Mouse (Mus musculus) lung, embryonic 14.5 days (tissue): ENCODE data around the gene Nfat5. TPM values are rescaled to one million over a fixed set of nuclear protein-coding genes. Genes with fewer than 3 reads are reported as not detected.

Experiments
- ATAC-seq: fragments of 200-750 bp; cut with Nextera tagmentation; 2 replicates; pipeline ENCODE4 v1.8.0; 2017; ENCODE audit warnings: mild to moderate bottlenecking, moderate TSS enrichment, moderate library complexity; ENCODE audit not compliant: insufficient read depth
- DNase-seq: peaks from one replicate; pipeline ENCODE4 v3.0.0-alpha.2; 2015
- H3K27ac ChIP-seq: fragments of 300-500 bp; sonication (generic); 2 replicates; pipeline ENCODE4 v1.5.1; 2014; ENCODE audit warnings: low read depth, mild to moderate bottlenecking, moderate library complexity
- H3K27me3 ChIP-seq: fragments of 300-500 bp; sonication (generic); 2 replicates; pipeline ENCODE4 v1.6.1; 2014; ENCODE audit warnings: low read length, control low read depth; ENCODE audit not compliant: insufficient read depth
- H3K36me3 ChIP-seq: fragments of 300-500 bp; sonication (generic); 2 replicates; pipeline ENCODE4 v1.6.1; 2014; ENCODE audit warnings: control low read depth; ENCODE audit not compliant: insufficient read depth
- H3K4me1 ChIP-seq: fragments of 300-500 bp; sonication (generic); 2 replicates; pipeline ENCODE4 v1.6.1; 2014; ENCODE audit warnings: antibody characterized with exemption, control low read depth; ENCODE audit not compliant: insufficient read depth
- H3K4me2 ChIP-seq: fragments of 300-500 bp; sonication (generic); 2 replicates; pipeline ENCODE4 v1.6.1; 2014; ENCODE audit warnings: mild to moderate bottlenecking
- H3K4me3 ChIP-seq: fragments of 300-500 bp; sonication (generic); 2 replicates; pipeline ENCODE4 v1.5.1; 2014; ENCODE audit warnings: low read depth, low read length
- H3K9ac ChIP-seq: fragments of 300-500 bp; sonication (generic); 2 replicates; pipeline ENCODE4 v1.6.1; 2014
- H3K9me3 ChIP-seq: fragments of 300-500 bp; sonication (generic); 2 replicates; pipeline ENCODE4 v1.6.1; 2016; ENCODE audit warnings: low read depth, low read length, control low read depth
- CTCF ChIP-seq: IDR thresholded peaks from 2 replicates; pipeline ENCODE4 v1.5.1; 2016; ENCODE audit warnings: antibody characterized with exemption, low read depth
- WGBS: fragments of 180-500 bp; shearing (Covaris S2); extraction: QIAGEN DNeasy Blood & Tissue Kit; methylation state at CpG from one replicate; pipeline ENCODE4 v1.1.7; 2014; 5-methylcytosine and 5-hydroxymethylcytosine counted together
- polyA plus RNA-seq: library from polyadenylated mRNA; unstranded; fragments of >200 nt; fragmentation: Nextera tagmentation; extraction: Ambion mirVana; gene quantifications from 2 replicates; pipeline ENCODE4 v1.2.1, GENCODE M21; 2014

Nfat5 gene
- polyA plus RNA-seq, 1 experiment from 2014 or later: 14.1 TPM

- H3K36me3 ChIP-seq: no peaks in the 10 kb centered on the region
- TF ChIP-seq CTCF: no peak
- DNase-seq (peak; percentile 64), ATAC-seq (no peak)
- H3K27ac ChIP-seq: peak overlapping the region; percentile 20; the same call in 1 of the 2 replicates
- H3K9ac ChIP-seq: no peak overlapping the region
- 51% methylated on average over 5 of the region's 5 CpGs for WGBS
- peaks cover under 1% of the 10 kb centered on the region; the same call in 1 of the 2 replicates for H3K4me1 ChIP-seq
- H3K4me3 ChIP-seq: no peak overlapping the region
- H3K4me2 ChIP-seq: no peak overlapping the region
- no peaks in the 10 kb centered on the region for H3K9me3 ChIP-seq
- no peaks in the 10 kb centered on the region for H3K27me3 ChIP-seq
Measured at GRCm38 (mm10) chr8:107257223-107257622, 36.0 kb upstream of the Nfat5 start.

DNA sequence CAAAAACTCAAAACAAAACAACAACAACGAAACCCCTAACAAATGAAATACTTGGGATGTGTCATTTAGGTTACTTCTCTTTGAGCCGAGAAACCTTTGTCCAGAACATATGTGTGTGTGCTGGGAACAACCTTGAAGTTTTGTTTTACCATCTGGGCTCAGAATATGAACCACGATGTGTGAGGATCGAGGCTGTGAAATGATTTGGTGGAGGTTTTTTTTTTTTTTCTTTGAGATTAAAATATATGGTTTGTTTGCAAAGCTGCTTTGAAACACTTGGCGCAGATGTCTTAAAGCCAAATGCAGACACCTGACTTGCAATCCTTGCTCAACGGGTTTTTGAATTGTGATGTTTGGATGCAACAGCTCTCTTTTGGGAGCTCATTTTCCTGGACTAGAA, 33.1 kb upstream of the Nfat5 start:
- DNase-seq (no peak), ATAC-seq (no peak)
- H3K4me1 ChIP-seq: no peaks in the 10 kb centered on the region
- WGBS: 83% methylated on average over 6 of the region's 6 CpGs
- H3K36me3 ChIP-seq: no peaks in the 10 kb centered on the region
- no peak overlapping the region for H3K27ac ChIP-seq
- H3K9ac ChIP-seq: no peak overlapping the region
- no peak overlapping the region for H3K4me3 ChIP-seq
- H3K9me3 ChIP-seq: no peaks in the 10 kb centered on the region
- no peak for TF ChIP-seq CTCF
- no peaks in the 10 kb centered on the region for H3K27me3 ChIP-seq
- no peak overlapping the region for H3K4me2 ChIP-seq

DNA sequence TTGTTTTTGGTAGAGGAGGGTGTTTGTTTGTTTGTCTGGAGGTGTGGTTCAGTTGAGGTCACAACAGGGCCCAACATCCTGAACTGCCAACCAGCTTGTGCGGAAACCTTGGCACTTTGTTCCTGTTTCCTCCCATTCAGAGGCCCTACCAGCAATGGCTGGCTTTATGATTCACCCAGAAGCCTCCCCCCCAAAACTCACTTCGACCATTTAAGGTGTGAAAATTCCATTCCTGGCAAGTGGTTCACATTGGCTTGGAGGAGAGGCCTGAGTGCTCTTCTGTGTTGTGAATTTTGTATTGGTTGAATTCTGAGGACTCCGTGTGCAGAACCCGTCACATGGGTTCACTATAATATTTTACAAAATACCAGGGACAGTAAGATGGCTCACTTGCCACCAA, 32.1 kb upstream of the Nfat5 start:
- Histone ChIP-seq H3K27ac (no peak overlapping the region), H3K4me3 (no peak overlapping the region), H3K9ac (no peak overlapping the region), H3K4me1 (no peaks in the 10 kb centered on the region), H3K36me3 (no peaks in the 10 kb centered on the region), H3K27me3 (no peaks in the 10 kb centered on the region), H3K4me2 (no peak overlapping the region), H3K9me3 (no peaks in the 10 kb centered on the region)
- ATAC-seq: no peak
- 78% methylated on average over 4 of the region's 4 CpGs for WGBS
- DNase-seq: no peak
- TF ChIP-seq CTCF: no peak

DNA sequence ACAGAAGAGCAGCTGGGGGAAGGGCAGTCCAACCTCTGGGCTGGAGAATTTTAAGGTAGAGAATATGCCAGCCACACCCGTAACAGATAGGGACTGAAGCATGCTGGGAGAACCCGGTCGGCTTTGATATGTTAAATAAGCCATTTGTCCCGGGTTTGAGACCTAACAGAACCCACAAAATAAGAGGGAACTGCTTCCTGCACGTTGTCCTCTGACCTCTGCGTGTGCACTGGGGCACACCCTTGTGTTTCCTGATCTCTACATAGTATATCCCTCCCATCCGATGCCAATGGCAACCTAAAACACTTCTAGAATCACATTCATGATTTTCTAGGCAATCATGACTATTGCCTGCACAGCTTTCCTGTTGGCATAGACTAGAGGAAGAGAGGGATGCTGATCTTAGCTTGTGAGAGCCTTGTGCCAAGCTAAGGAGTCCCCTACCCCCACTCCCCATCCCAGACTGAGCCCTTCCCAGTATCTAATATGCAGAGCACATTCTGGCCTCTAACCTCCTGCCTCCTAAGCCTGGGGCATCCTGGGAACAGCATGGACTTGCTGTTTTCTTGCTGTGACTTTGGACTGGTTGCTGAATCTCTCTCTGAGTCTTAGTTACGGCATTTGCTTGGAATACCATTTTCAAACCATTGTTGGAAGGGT, 31.1 kb upstream of the Nfat5 start:
- TF ChIP-seq CTCF: no peak
- no peak for DNase-seq
- WGBS: 72% methylated on average over 8 of the region's 8 CpGs
- no peaks in the 10 kb centered on the region for H3K9me3 ChIP-seq
- no peak overlapping the region for H3K4me2 ChIP-seq
- H3K9ac ChIP-seq: no peak overlapping the region
- H3K36me3 ChIP-seq: no peaks in the 10 kb centered on the region
- no peaks in the 10 kb centered on the region for H3K27me3 ChIP-seq
- H3K27ac ChIP-seq: no peak overlapping the region
- ATAC-seq: no peak
- H3K4me1 ChIP-seq: no peaks in the 10 kb centered on the region
- H3K4me3 ChIP-seq: no peak overlapping the region

GRCm38 (mm10) chr8:107265811-107266210, 27.5 kb upstream of the Nfat5 start:
- Histone ChIP-seq H3K9ac (no peak overlapping the region), H3K4me2 (no peak overlapping the region), H3K27me3 (no peaks in the 10 kb centered on the region), H3K9me3 (no peaks in the 10 kb centered on the region), H3K4me1 (no peaks in the 10 kb centered on the region), H3K36me3 (no peaks in the 10 kb centered on the region), H3K27ac (no peak overlapping the region), H3K4me3 (no peak overlapping the region)
- ATAC-seq (no peak), DNase-seq (peak; percentile 14)
- TF ChIP-seq CTCF: no peak
- 71% methylated on average over 10 of the region's 10 CpGs for WGBS

GRCm38 (mm10) chr8:107268501-107268900, 24.8 kb upstream of the Nfat5 start:
- Histone ChIP-seq H3K27ac (no peak overlapping the region), H3K4me3 (no peak overlapping the region), H3K9me3 (no peaks in the 10 kb centered on the region), H3K9ac (no peak overlapping the region), H3K27me3 (no peaks in the 10 kb centered on the region), H3K4me2 (no peak overlapping the region), H3K36me3 (no peaks in the 10 kb centered on the region), H3K4me1 (no peaks in the 10 kb centered on the region)
- ATAC-seq (no peak), DNase-seq (no peak)
- WGBS: 59% methylated on average over 9 of the region's 9 CpGs
- no peak for TF ChIP-seq CTCF

GRCm38 (mm10) chr8:107269191-107269590, 24.1 kb upstream of the Nfat5 start:
- no peak overlapping the region for H3K4me3 ChIP-seq
- TF ChIP-seq CTCF: no peak
- ATAC-seq (no peak), DNase-seq (no peak)
- H3K9me3 ChIP-seq: no peaks in the 10 kb centered on the region
- H3K9ac ChIP-seq: no peak overlapping the region
- no peaks in the 10 kb centered on the region for H3K27me3 ChIP-seq
- H3K36me3 ChIP-seq: no peaks in the 10 kb centered on the region
- H3K4me1 ChIP-seq: no peaks in the 10 kb centered on the region
- no peak overlapping the region for H3K27ac ChIP-seq
- no peak overlapping the region for H3K4me2 ChIP-seq
